Mouse (Mus musculus) adrenal gland, postnatal 36 days (tissue): ENCODE data around the gene 1700030K09Rik. TPM values are rescaled to one million over a fixed set of nuclear protein-coding genes. Genes with fewer than 3 reads are reported as not detected.

Experiments
- DNase-seq, 2 experiments: peaks; one replicate each; pipeline ENCODE4 v3.0.0; 2021; ENCODE audit warnings: mixed read lengths in 1 of 2
- total RNA-seq, 2 experiments: library from RNA; stranded (reverse); gene quantifications; 2 replicates each; pipeline ENCODE4 v1.2.3; 2021

The 1700030K09Rik gene
- total RNA-seq, 2 experiments from 2014 or later = 7.1 to 8.1 TPM

DNA sequence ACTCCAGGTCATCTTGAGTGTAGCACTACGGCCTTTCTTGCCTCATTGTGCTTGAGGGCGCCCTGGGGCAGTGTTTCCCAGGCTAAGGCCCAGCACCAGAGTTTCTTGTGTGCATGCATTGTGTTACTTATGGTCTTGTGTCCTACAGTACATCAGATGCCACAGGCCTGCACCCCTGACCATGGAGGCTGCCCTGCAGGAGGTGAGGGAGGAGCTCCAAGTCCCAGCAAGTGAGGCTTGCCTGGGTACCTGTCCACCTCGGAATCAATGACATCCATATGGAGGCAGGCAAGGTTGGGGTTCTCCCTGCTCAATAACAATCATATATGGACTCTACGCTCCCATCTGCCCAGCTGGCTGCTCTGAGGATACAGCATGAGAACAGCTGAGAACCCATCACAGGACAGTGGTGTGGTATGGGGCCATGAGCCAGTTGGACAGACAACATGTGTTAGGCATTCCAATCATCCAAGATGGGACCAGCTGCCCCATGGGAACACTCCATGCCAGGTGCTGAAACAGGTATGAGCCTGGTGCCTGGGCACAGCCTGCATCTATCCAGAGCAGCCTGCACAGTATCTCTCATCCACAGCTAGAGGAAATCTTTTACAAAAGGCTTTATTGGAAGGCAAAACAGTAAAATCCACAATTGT lies 16.3 kb downstream of the 1700030K09Rik start:
- no peak for DNase-seq

DNA sequence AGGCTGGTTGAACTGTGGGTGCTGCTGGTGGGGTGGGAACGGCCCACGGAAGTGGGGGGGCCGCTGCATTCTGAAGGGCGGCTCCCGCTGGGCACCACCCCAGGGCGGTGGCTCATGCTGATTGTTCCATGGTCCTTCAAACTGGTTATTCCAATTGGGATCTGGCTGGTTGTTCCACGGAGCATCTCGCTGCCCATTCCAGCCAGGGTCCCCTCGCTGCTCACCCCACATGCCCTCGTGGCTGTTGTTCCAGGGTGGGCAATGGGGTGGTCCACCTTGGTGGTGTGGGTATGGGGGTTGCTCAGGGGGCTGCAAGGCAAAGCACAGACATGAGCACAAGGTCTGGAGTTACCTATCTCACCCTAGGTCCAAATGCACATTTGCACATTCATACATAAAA lies 20.5 kb downstream of the 1700030K09Rik start:
- no peak for DNase-seq

DNA sequence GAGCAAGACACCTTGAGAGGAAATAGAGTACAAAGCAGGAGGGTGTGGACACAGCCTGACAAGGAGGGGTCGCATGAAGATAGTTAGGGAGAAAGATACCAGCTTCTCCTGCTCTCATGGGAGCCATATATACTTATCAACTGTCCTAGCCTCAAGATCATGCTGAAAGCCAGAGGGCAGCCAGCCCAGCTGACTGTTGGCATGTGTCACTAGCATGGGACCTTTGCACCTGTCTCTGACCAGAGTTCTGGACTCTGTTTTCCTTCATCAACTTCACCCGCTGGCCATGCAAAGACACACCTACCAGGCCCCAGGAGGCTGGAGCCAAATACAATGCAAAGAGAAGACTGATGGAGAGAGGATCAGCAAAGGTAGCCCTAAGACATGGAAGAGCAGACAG lies 25.6 kb downstream of the 1700030K09Rik start:
- no peak for DNase-seq

DNA sequence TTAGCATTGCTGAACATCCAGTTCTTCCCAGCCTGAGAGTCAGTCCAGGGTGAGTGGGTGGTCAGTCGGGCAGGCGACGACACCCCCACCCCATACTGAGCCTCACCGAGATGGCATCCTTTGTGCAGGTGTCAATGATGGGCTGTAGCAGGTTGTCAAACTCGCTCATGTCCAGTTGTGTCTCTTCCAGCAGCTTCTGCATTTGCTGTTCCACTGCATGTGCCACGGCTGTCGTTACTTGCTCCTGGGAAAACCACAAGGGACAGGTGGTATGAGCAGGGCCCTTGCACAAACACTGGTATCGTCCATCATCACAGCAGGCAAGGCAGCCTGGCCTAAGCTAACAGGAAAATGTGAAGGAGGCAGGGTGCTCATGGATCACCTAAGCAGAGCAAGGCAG lies 26.3 kb downstream of the 1700030K09Rik start:
- DNase-seq = no peak

DNA sequence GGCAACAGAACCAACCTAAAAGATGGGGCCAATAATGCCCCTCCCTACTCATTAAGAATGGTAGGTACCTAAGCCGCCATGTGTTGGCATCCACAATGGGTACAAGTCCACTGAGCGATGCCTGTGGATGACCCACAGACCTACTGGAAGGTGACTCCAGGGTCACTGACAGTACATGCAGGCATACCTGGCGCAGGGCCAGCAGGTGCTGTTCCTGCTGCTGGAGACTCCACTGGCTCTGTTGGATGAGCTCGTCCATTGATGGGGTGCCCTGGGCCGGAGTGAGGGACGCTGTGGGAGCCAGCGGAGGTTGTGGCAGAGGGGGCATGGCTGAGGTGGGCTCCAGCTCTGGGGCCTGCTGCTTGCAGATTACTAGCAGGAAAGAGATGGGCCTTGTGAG lies 27.0 kb downstream of the 1700030K09Rik start:
- DNase-seq = no peak

DNA sequence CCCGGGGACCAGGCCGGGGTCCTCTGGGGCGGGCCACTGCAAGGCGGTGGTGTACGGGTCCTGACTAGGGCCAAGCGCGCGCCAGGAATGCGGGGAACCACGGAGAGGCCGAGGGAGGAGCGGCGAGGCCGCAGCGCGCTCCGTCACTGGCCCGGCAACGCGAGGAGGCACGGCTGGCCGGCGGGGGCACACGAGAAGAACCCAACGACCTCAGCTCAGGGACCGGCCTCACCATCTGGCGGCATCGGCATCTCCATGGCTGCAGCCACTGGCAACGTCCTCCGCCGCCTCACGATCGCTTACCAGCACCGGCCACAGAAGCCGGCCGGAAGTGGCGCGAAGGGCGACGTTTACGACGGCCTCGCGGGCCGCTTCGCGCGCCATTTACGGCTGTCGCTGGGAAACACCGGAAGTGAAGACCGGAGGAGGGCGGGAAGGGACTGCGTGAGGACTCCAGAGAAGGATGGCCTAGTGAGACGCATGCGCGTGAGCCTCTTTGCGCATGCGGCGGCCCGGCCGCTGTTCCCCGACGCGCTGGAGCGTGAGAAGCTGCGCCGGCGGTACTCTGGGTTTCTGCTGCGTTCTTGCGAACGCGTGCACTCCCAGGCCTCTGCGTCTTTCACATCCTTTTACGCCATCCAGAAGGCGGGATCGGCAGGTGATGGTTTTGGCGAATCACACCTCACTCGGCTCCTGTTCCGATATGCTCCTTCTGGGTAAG lies 31.3 kb downstream of the 1700030K09Rik start, which contains the start of gene Cherp:
Cherp (minus strand) TSS at position 401 of the 721 bp plus-strand sequence.
- DNase-seq = peak; percentile 96 to 97

DNA sequence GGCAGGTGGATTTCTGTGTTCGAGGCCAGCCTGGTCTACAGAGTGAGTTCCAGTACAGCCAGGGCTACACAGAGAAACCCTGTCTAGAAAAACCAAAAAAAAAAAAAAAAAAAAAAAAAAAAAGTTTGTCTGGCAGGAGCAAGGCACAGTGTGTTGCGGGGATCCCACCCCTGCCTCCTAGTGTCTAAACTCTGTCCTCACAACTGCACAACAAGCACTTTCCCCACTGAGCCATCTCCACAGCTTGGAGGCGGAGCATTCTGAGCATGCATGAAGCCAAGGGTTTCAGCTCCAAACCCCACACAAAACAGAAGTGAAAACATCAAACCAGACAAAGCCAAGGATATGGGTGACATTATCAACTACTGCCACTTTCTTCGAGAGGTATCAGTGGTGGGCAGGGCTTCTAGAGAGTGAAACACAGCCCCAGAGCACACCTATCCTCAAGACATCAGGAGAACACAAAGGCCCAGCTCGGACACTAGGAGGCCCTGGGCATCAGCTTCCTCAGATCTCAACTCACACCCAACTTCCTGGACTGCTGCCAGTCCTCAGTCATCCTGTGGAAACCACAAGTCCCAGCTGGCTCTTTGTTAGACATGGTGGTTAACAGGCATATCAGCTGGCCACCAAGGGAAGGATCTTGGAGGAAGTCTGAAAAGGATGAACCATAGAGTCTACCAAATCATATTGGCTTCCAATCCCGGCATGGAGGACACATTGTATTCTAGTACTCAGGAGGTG lies 41.9 kb downstream of the 1700030K09Rik start:
- peak; percentile 38 to 40 for DNase-seq

DNA sequence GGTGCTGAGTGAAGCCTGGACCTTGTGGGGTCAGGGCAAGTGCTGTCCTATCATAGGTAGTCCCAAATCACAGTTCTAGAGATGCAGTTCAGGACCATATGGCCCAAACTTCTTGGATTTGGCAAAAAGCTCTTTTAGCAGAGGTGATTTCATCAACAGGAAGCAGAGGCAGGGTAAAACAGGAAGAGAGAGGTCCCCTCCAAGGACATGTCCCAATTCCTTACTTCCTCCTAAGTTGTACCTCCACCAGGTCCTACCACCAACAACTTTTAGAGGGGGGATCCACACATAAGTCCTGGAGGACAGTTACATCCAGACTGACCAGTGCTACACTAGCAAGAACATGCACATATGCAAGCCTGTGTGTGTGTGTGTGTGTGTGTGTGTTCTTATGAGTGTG lies 43.3 kb downstream of the 1700030K09Rik start:
- DNase-seq = no peak

DNA sequence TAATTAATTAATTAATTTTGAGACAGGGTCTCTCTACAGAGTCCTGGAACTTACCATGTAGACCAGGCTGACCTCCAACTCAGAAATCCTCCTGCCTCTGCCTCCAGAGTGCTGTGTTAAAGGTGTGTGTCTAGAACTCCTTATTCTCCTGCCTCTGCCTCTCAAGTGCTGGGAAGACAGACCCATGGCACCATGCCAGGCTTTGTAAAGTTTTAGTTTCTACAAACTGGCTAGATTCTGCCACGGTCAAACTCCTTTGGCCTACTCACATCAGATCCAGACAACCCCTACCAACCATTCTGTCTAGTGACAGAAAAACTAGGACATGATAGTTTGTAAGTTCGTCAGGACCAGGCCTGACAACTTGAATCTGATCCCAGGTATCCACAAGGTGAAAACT lies 47.3 kb downstream of the 1700030K09Rik start:
- no peak for DNase-seq

DNA sequence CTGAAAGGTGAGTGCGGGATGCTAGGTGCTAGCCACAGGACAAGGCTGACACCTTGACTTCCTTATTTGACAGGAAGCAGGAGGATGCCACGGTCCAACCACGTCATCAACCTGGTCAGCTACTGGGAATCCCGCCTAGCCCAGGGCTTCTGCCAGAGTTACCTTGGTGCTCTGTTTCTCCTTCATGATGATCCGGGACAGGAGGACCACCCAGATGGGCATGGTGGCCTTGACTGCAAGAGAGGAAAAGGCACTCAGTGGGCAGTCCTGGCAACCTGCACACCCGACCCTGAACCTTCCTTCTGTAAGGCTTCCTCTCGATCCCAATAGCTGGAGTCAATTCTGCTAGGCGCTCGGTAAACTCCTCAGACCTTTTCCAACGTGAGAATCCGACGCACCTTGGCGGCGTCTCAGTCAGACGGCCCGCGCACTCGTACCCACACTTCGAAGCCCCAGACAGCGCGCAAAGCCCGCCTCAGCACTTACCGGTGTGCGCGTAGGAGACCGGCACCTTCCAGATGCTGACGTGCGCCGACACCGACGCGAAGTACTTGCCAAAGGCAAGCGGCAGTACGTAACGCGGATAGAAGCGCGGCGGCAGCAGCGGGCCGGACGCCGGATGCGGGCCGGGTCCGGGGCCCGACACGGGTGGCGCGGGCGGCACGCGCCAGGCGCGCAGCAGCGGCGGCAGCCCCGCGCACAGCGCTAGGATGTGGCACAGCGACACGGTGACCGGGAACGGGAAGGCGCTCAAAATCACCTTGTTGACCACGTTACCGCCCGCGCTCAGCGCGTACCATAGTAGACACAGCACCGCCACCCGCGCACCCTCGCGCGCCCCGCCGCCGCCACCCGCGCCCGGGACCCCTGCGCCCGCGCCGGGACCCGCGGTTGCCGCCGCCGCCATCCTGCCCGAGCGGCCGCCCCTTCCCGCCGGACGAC lies 48.3 kb downstream of the 1700030K09Rik start, which contains the start of gene Slc35e1:
Slc35e1 (minus strand) TSS at position 935 of the 942 bp plus-strand sequence.
- peak; percentile 47 to 55 for DNase-seq

DNA sequence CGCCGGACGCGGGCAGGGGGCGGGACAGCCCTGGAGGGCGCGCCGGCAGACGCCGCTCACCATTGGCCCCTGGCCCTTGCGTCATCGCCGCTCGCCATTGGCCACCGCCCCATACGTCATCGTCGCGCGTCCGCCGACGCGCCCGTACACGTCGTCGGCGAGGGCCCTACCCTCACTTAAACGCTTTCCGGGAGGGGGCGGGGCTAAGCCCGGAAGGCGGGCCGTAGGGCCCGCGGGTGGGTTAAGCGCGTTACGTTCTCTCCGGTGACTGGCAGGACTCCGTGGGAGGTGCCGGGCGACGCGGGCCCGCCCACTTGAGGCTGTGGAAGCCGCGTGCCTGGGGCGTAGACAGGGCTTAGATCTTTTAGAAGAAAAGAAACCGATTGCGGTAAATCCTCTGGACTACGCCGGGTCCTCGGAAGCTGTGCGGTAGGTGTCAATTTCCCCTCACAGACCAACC lies 49.0 kb downstream of the 1700030K09Rik start:
- DNase-seq = peak; percentile 100

DNA sequence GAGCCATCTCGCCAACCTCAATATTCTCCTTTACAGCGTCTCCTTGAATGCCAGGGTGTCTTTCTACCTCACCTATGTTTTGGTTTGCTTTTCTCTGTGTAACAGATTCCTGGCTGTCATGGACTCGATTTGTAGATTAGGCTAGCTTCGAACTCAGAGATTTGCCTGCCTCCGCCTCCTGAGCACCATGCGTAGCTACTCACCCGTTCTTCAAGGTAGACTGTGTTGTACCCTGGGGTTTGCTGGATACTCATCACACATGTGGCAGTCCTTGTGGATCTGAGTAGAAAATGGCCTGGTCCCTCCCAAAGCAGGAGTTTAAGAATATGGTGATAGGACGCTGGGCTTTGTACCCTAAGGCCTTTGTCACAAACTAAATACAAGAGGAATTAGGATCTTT lies 49.7 kb downstream of the 1700030K09Rik start:
- no peak for DNase-seq

DNA sequence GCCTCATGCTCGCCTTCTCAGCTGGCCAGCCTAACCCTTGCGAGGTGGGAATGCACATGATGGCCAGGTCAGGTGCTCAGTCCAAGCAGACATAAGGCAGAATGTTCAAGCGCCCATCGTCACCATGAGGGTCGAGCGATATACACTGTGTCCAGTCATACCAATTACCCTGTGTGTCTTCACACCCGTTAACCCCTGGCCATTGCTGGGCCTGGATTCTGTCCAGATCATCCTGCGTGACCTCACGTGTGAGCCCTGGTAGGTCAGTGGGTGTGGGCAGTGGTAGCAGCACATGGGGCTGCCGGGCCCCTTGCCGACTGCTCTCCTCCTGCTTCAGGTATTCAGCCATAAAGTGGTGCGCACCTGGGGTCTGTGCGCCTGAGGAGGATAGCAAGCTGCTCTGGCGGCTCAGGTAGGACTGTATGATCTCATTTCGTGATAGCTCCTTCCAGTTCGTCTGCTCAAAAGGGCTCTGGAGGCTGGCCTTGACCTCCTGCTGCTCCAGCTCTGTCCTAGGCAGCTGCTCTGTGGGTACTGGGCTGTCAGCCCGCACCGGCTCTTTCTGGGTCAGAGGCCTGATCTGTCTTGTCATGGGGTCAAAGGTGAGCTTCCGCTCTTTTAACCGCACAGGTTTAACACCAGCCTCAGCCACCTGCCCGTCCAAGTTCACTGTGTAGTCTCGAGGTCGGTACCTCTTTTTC lies 51.9 kb downstream of the 1700030K09Rik start:
- peak in 1 of 2 experiments; percentile 31 for DNase-seq

DNA sequence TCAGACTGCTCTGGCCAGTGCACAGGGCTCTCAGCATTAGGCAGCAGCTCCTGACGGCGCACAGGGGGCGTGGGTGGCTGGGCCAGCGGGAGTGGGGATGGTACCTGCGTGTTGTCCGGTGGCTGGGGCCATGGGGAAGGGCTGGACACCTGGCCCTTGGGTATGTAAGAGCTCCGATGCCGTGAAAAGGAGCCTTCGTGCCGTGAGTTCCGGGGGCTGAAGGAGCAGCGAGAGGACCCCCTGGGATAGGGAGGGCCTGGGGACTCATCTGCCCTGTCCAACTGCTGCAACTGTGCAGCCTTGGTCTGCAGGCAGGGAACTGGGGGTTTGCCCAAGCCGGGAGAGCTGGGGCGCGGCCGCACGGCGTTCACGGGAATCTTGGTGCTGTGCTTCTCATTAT lies 52.5 kb downstream of the 1700030K09Rik start:
- DNase-seq = no peak

DNA sequence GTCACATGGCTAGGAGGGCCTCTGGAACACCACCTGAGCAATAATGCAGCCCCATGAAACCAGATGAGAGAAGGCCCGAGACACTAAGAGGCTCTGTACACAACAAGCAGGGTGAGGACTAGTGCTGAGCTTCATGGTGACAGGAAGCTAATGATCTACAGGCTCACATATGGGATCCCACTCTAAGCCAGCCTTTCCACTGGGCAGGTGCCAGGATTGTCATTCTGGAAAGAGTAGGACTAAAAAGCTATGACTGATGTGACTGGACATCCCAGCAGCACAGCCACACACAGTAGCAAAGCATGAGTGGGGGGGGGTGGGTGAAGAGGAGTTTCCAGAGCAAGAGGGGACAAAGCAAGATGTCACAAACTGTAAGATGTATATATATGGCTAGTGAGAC lies 54.2 kb downstream of the 1700030K09Rik start:
- no peak for DNase-seq

DNA sequence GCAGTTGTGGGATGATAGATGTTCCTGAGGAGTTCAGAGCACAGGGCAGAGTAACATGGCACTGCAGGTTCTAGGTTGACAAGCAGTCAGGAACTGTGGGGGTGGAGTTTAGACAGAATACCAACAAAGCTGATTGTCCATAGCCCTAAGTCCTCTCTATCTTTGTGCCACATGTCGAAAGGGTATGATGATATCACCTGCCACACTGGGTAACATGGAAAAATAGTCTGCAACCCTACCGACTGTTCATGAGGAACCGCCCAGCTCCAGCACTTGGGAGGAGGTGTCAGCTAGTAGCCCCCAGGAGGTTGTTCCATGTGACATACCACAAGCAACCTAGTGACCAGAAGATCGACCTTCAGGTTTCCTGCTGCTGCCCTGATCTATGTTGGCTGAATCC lies 54.8 kb downstream of the 1700030K09Rik start:
- DNase-seq = no peak

DNA sequence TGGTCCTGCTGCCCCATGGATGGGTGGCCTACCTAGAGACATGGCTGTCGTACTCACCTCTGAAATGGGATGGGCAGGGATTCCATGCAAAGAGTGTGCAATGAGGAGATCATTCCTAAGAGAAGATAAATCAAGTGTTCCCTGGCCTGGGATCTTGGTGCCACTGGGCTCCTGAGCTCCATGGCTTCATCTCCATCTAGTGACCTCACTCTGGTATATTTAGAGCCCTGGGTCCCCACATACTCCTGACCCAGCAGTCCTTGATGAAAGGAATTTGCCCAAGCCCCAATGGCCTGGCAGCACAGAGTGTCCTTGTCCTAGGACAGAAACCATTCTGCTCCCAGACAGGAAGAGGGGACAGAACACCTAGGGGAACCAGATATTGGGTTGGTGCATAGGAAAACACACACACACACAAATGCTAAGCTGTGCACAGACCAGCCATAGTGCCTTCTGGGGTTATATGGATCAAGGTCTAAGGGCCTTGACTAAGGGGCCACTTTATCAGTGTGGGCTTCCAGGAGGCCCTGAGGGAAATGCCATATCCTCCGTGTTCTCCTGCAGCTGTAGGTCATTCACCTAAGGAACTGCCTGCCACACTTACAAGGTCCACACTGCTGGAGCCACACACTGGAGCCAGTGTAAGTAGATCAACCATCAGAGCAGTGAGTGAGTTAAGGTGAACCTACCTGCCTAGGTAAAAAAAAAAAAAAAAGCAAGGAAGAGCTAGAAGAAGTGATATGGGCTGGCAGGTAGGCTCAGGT lies 56.0 kb downstream of the 1700030K09Rik start:
- no peak for DNase-seq

DNA sequence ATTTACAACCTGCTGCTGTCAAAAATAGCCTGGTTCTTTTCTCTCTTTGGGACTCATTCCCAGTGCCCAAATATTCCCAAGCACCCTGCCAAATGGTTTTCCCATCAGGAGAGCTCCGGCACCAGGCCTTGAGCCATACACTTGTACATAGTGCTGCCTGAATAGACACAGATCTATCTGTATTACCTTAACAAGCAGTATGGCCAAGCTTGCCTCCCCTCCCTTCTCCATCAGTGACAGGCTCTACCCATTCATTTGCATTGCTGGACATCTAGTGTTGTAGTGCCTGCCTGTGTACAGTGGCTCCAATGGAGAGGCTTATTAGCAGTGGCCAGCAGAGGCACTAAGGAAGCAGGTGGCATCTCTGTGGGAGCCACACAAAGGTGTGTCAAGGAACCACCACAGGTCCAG lies 56.8 kb downstream of the 1700030K09Rik start:
- no peak for DNase-seq

DNA sequence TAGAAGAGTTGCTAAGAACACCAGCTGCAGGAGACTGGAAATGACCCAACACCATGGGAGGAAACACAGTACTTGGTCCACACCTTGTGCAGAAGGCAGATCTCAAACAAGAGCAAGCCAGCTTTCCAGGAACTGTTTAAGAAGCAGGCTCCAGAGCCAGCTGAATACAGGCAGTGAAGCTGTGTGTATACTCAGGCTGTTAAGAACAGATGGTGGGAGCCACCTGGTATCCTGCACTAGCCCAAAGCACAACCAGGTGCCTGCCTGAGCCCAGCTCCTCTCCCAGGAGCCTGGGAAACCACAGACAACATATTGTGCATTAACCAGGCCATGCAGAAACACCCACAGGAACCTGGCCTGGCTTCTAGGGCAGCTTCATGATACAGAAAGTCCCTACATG lies 60.5 kb downstream of the 1700030K09Rik start:
- DNase-seq = no peak

DNA sequence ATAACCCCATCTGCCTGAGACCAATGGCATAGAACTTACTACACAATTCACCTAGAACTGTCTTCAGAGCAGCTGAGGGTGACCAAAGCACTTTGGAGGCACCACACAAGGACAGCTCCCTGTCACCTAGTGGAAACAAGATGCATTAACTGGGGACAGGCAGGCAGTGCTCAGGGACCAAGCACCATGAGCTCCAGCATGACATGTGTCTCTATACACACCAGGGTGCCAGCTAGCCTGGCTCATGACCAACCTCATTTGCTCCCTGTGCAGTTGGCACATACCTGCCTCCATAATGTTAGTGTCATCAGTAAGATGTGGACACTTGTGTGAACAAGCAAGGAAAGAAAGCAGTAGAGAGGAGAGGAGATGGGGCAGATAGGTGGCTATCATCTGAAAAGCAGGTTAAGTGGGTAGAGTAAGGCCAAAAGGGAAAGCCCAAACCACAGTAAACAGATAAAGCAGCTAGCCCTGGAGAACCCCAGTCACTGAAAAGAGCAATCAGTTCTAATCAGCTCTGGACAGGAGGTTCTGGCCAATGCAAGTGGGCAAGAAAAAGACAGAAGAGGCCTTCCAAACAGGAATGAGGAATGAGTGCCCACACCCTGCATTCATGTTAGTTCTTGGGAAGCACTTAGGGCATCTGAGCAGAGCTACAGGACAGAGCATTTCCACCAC lies 61.1 kb downstream of the 1700030K09Rik start:
- DNase-seq = no peak
